Mouse (Mus musculus): ENCODE data around the gene Csk. TPM values are rescaled to one million over a fixed set of nuclear protein-coding genes. Genes with fewer than 3 reads are reported as not detected.

The Csk gene
- polyA plus RNA-seq, 1 experiment = 51.2 TPM

DNA sequence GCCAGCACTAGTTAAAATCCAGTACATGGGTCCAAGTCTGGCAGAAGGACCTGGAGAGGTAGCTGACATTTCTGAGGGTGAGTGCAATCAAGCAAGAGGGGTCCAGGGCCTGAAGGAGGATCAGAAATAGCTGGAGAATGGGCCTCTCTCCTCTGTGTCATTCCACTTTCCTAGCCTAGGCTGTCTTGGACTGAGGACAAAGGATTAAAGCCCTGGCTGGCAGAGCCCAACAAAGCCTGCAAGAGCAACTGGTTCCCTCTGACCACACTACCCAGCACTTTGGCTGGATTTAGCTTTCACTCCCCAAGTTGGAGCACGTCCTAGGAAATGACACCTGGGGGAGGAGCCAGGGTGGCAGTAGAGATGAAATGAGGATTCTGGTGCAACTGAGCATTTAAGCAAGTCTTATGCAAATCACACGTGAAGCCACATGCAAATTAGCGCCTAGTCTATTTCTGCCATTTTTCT, 43.0 kb downstream of the Csk start:
- H3K4me3 ChIP-seq (ENCODE audit: insufficient read depth, low read length) = no peak overlapping the region
- H3K27ac ChIP-seq (ENCODE audit: insufficient read depth, low read length) = no peak overlapping the region
- H3K4me1 ChIP-seq (ENCODE audit: control insufficient read depth, insufficient read depth, low read length) = 0 out of 2 replicates have a peak, but pooled peaks cover 2% of the 10 kb centered on the region
- no peak for TF ChIP-seq CTCF (IDR thresholded peaks at IDR 0.05; ENCODE audit: borderline replicate concordance, insufficient read depth, low read length)
- no peak for TF ChIP-seq POLR2A (IDR thresholded peaks at IDR 0.05; ENCODE audit: low read depth, low read length)

GRCm38 (mm10) chr9:57609803-57610202, 43.6 kb downstream of the Csk start:
- H3K27ac ChIP-seq (ENCODE audit: insufficient read depth, low read length) = no peak overlapping the region
- 0 out of 2 replicates have a peak, but pooled peaks cover 2% of the 10 kb centered on the region for H3K4me1 ChIP-seq (ENCODE audit: control insufficient read depth, insufficient read depth, low read length)
- no peak overlapping the region for H3K4me3 ChIP-seq (ENCODE audit: insufficient read depth, low read length)
- no peak for TF ChIP-seq CTCF (IDR thresholded peaks at IDR 0.05; ENCODE audit: borderline replicate concordance, insufficient read depth, low read length)
- TF ChIP-seq POLR2A (IDR thresholded peaks at IDR 0.05; ENCODE audit: low read depth, low read length) = no peak

GRCm38 (mm10) chr9:57606139-57606851, 47.1 kb downstream of the Csk start, which contains the start of gene Cplx3:
Gene Cplx3 (minus strand): TSS chr9:57606281.
- no peak within 1 kb of the TSS for H3K4me3 ChIP-seq (ENCODE audit: insufficient read depth, low read length)
- no peak for TF ChIP-seq POLR2A (IDR thresholded peaks at IDR 0.05; ENCODE audit: low read depth, low read length)
- TF ChIP-seq CTCF (IDR thresholded peaks at IDR 0.05; ENCODE audit: borderline replicate concordance, insufficient read depth, low read length) = no peak
- H3K4me1 ChIP-seq (ENCODE audit: control insufficient read depth, insufficient read depth, low read length) = no peaks in the 10 kb centered on the region
- no peak within 1 kb of the TSS for H3K27ac ChIP-seq (ENCODE audit: insufficient read depth, low read length)

DNA sequence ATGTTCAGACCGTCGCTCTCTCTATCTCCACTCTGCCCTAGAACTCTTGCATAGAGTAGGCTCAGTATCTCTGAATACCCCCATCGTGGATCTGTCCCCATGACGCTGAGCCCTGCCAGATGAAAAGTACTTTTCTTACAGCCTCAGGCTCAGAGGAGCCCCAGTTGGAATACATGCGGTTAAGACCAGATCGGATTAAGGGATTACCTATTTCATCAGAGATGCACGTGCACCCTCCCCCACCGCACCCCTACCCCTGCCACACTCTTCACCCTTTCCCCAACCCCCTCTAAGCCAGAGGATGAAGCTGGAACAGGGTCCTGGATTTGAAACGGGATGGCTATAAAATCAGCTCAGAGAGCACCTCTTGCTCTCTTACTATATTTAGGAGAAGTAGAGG, 47.9 kb downstream of the Csk start:
- Histone ChIP-seq H3K4me1 (ENCODE audit: control insufficient read depth, insufficient read depth, low read length) (peaks cover 7% of the 10 kb centered on the region), H3K27ac (ENCODE audit: insufficient read depth, low read length) (no peak overlapping the region), H3K4me3 (ENCODE audit: insufficient read depth, low read length) (no peak overlapping the region)
- no peak for TF ChIP-seq CTCF (IDR thresholded peaks at IDR 0.05; ENCODE audit: borderline replicate concordance, insufficient read depth, low read length)
- TF ChIP-seq POLR2A (IDR thresholded peaks at IDR 0.05; ENCODE audit: low read depth, low read length) = no peak

GRCm38 (mm10) chr9:57604875-57605274, 48.6 kb downstream of the Csk start:
- no peak overlapping the region for H3K4me3 ChIP-seq (ENCODE audit: insufficient read depth, low read length)
- TF ChIP-seq POLR2A (IDR thresholded peaks at IDR 0.05; ENCODE audit: low read depth, low read length) (no peak), CTCF (IDR thresholded peaks at IDR 0.05; ENCODE audit: borderline replicate concordance, insufficient read depth, low read length) (no peak)
- H3K4me1 ChIP-seq (ENCODE audit: control insufficient read depth, insufficient read depth, low read length) = peaks cover 11% of the 10 kb centered on the region
- H3K27ac ChIP-seq (ENCODE audit: insufficient read depth, low read length) = no peak overlapping the region

GRCm38 (mm10) chr9:57602098-57602497, 51.3 kb downstream of the Csk start:
- Histone ChIP-seq H3K4me3 (ENCODE audit: insufficient read depth, low read length) (no peak overlapping the region), H3K27ac (ENCODE audit: insufficient read depth, low read length) (no peak overlapping the region), H3K4me1 (ENCODE audit: control insufficient read depth, insufficient read depth, low read length) (peaks cover 11% of the 10 kb centered on the region)
- TF ChIP-seq CTCF (IDR thresholded peaks at IDR 0.05; ENCODE audit: borderline replicate concordance, insufficient read depth, low read length) (no peak), POLR2A (IDR thresholded peaks at IDR 0.05; ENCODE audit: low read depth, low read length) (no peak)

DNA sequence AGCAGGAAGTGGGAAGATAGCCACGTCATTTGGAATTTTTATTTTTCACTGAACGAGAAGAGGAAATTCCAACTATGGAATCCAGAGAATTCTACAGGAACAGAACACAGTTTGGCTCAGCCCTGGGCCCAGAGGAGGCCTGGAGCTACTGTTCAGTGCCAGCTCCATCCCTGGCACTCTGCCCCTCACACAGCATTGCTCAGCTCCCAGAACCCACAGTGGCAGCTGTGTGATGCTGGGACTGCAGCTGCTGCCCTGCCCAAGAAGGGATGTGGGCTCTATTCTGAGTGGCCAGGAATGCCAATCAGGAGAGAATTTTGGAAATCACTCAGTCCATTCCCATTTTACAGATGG, 52.1 kb downstream of the Csk start:
- H3K27ac ChIP-seq (ENCODE audit: insufficient read depth, low read length) = peak overlapping the region; percentile 83
- H3K4me1 ChIP-seq (ENCODE audit: control insufficient read depth, insufficient read depth, low read length) = peaks cover 11% of the 10 kb centered on the region
- H3K4me3 ChIP-seq (ENCODE audit: insufficient read depth, low read length) = no peak overlapping the region
- TF ChIP-seq POLR2A (IDR thresholded peaks at IDR 0.05; ENCODE audit: low read depth, low read length) (no peak), CTCF (IDR thresholded peaks at IDR 0.05; ENCODE audit: borderline replicate concordance, insufficient read depth, low read length) (no peak)

GRCm38 (mm10) chr9:57600620-57601352, 52.6 kb downstream of the Csk start:
- no peak overlapping the region for H3K4me3 ChIP-seq (ENCODE audit: insufficient read depth, low read length)
- no peak for TF ChIP-seq CTCF (IDR thresholded peaks at IDR 0.05; ENCODE audit: borderline replicate concordance, insufficient read depth, low read length)
- no peak for TF ChIP-seq POLR2A (IDR thresholded peaks at IDR 0.05; ENCODE audit: low read depth, low read length)
- peak overlapping the region; percentile 83 for H3K27ac ChIP-seq (ENCODE audit: insufficient read depth, low read length)
- peaks cover 11% of the 10 kb centered on the region for H3K4me1 ChIP-seq (ENCODE audit: control insufficient read depth, insufficient read depth, low read length)

GRCm38 (mm10) chr9:57598851-57599563, 54.4 kb downstream of the Csk start:
- no peak for TF ChIP-seq CTCF (IDR thresholded peaks at IDR 0.05; ENCODE audit: borderline replicate concordance, insufficient read depth, low read length)
- no peak overlapping the region for H3K27ac ChIP-seq (ENCODE audit: insufficient read depth, low read length)
- no peak overlapping the region for H3K4me3 ChIP-seq (ENCODE audit: insufficient read depth, low read length)
- peaks cover 11% of the 10 kb centered on the region for H3K4me1 ChIP-seq (ENCODE audit: control insufficient read depth, insufficient read depth, low read length)

Data from embryonic fibroblast, embryonic 13.5 days (primary cell).